Mouse (Mus musculus) urinary bladder, postnatal 10 days (tissue): Measurements from ENCODE around the gene Ebf4.
A peak's percentile ranks its signal among the peaks of the same experiment; 100 is the strongest.

Experiments
- DNase-seq: peaks from one replicate; pipeline ENCODE4 v3.0.0; 2022; ENCODE audit warnings: low spot score

The Ebf4 gene

GRCm38 (mm10) chr2:130383895-130384294 is 88.9 kb downstream of the Ebf4 start:
- DNase-seq: no peak

DNA sequence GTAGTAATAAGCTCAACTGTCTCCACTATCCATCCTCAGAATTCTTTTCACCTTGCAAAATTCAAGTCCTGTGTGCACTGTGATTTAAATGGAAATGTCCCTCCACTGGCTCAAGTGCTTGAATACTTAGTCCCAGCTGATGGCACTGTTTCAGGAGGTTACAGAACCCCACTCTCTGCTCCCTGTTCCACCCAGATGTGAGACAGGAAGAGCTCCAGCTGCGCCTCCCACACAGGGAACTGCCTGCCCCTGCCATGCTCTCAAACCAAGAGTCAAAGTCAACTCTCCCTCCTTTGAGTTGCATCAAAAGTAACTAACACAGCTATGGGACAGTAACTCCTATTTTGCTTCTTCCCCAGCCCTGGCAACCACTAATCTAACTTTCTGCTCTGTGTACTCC is 91.2 kb downstream of the Ebf4 start:
- no peak for DNase-seq

- no peak for DNase-seq
Observed at GRCm38 (mm10) chr2:130388796-130389195, 93.8 kb downstream of the Ebf4 start.

DNA sequence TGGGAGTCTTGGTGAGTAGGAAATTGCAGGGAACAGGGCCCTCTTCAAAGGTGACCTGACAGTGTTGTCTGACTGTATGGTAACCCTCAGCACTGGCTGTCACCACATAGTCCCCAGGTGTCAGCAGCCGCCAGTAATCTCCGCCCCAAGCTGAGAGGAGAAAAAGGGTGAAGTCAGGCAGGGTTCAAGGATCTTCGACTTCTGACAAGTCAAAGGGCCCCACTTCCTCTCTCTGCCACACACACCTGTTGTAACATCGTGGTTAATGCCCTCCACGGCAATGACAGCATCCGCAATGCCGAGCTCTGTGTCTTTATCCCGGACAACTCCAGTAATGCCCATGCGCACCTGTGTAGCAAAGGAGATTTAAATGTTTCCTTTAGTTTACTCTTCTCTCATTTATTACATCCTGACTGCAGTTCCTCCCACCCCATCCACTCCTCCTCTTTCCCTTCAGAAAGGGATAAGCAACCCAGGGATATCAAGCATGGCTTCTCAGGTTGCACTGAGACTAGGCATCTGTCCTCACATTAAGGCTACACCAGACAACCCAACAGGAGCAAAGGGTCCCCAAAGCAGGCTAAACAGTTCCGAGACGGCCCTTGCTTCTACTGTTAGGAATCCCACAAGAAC is 96.1 kb downstream of the Ebf4 start:
- DNase-seq: no peak

DNA sequence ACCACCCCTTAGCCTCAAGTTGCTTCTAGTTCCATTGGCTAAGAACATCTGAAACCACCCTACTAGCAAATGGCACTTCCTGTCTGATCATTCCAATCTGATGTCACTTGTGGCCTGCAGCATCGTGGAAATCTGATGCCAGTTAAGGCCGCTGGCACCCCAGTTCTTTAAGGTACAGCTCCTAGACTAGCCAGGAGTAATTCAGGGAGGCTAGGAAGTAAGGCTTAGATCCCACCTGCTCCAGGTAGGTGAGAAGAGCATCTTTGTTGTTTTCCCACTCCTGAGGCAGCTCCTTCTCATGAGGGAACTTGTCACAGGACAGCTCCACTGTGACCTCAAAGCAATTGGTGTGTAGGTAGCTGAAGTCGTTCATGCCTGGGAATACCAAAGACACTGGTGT is 97.9 kb downstream of the Ebf4 start:
- no peak for DNase-seq

GRCm38 (mm10) chr2:130395696-130396095 is 100.7 kb downstream of the Ebf4 start:
- DNase-seq: no peak

DNA sequence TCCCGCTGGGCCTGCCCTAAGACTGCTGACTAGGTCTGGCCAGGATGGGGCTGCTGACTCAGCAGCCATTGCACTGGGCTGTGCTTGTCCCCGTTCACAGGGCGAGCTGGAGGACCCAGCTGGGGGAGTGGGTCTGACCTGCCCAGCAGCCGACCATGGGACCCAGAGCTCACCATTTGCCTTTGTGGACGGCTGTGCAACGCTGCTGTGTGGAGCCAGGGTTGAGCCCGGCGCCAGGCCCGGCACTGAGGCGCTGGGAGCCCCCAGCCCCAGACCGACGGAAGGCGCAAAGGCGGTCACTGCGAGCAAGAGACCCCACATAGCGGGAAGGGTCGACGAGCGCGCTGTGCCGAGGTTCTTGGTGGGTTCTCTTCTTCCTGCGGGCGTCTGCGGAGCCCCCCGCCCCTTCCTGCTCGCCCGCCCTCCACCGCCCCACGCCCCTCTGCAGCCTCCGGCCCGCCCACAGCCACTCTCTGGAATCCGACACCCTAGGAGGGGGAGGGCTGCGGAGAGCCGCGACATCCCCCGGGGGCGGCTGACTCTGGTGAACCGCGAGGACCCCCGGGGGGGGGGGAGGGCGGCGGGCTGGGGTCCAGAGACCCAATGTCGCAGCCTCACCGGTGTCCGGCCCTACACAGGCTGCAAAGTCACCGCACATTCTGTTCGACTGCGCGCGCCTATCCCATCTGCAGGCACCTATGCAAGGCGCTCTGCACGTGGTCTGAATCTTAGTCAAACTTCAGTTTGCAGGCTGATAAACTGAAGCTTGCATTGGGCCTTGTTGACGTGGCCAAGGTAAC is 102.4 kb downstream of the Ebf4 start, which contains the start of gene Cpxm1:
Cpxm1 (minus strand) TSS at position 389 of the 800 bp plus-strand sequence.
- no peak for DNase-seq

- no peak for DNase-seq
Observed at GRCm38 (mm10) chr2:130398091-130398490, 103.1 kb downstream of the Ebf4 start.

- no peak for DNase-seq
Observed at GRCm38 (mm10) chr2:130400046-130400445, 105.1 kb downstream of the Ebf4 start.

GRCm38 (mm10) chr2:130401891-130402290 is 106.9 kb downstream of the Ebf4 start:
- DNase-seq: no peak

DNA sequence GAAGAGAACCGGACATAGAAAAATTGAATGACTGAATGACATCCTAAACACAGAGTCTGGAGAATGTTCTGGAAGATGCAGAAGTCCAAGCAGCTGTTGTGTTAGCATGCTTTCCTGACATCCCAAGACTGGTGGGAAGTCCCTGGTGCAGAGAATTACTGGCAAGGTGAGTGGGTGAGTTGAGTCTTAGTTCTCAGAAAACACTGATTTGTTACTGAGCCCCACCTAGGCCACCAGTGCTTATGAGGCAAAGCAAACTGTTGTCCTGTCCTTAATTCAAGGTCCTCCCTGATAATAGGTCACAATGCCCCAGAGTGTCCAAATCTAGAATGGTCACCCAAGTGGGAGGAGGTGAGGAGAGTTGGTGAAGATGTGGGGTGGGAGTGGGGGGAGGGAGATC is 110.0 kb downstream of the Ebf4 start, which contains the start of the genes Gm28372 and 1700020A23Rik:
Gm28372 (plus strand) TSS at position 301 of the 400 bp plus-strand sequence.
1700020A23Rik (plus strand) TSS at position 321 of the 400 bp plus-strand sequence.
- no peak for DNase-seq

DNA sequence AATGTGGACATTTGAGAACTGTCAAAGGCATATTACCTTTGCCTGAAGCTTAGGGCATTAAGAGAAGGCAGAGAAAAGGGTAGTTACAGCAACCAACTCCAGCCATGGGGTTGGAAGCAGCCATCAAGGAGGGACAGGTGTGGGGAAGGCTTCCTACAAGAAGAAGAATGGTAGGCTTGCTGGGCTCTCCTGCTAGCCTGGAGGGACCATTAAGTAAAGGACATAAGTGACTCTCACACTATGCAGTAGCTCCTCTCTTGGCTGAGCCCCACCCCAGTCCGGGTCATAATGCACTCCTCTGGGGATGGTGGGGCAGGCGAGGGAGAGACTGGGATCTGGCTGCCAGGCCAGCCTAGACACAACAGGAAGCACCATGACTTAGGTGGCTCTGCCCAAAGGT is 111.2 kb downstream of the Ebf4 start, which contains the start of gene Tmem239:
Tmem239 (plus strand) TSS at position 301 of the 400 bp plus-strand sequence.
- no peak for DNase-seq

DNA sequence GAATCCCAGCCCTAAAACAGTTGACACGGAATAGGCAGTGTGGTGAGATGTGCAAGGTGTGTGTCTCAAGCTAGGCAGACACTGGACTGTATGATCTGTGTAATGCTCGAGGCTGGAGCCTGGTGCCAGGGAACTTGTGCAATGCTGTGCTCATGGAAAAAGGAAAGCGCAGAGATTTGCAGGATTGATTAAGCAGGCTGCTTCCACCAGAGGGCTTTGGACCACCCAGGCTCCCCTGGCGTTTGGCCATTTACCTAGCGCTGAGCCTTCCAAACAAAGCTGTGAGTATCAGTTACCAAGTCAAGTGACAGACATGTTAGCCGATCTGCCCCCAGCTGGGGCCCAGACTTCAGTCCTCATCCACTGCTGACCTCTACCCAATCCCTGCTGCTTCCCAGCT is 113.2 kb downstream of the Ebf4 start:
- no peak for DNase-seq

- DNase-seq: peak; percentile 54
Observed at GRCm38 (mm10) chr2:130411558-130412495, 116.9 kb downstream of the Ebf4 start.

GRCm38 (mm10) chr2:130412775-130413174 is 117.8 kb downstream of the Ebf4 start:
- no peak for DNase-seq

DNA sequence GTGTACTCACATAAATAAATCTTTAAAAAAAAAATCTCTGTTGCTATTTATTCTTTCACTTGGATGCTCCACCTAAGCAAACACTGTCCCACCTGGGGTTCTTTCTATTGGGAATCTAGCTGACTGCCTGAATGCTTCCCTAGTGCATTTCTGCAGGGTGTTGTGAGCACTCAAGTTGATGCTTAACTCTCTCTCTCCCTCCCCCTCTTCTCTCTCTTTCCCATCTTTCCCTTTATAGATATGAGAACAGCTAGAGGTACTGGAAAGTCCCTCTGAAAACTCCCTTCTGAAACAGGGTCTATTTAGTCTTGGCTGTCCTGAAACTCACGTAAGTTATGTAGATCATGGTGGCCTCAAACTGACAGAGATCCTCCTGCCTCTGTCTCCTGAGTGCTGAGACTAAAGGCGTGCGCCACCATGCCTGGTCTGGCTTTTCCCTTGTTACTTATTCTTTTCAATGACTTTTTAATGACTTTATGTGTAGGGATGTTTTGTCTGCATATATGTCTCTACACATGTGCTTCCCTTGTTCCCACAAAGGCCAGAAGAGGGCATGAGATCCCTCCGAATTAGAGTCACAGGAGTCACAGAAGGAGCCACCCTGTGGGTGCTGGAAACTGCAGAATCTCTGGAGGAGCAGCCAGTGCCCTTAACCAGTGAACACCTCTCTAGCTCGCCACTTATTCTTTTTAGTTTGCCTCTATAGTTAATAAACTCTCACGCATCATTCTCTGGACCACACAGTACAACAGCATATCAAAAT is 119.3 kb downstream of the Ebf4 start:
- no peak for DNase-seq
